Mouse (Mus musculus): ENCODE data around the gene Nectin2. TPM values are rescaled to one million over a fixed set of nuclear protein-coding genes. Genes with fewer than 3 reads are reported as not detected.

Nectin2 gene
- polyA plus RNA-seq, 1 experiment from 2014 or later: 49.1 TPM

DNA sequence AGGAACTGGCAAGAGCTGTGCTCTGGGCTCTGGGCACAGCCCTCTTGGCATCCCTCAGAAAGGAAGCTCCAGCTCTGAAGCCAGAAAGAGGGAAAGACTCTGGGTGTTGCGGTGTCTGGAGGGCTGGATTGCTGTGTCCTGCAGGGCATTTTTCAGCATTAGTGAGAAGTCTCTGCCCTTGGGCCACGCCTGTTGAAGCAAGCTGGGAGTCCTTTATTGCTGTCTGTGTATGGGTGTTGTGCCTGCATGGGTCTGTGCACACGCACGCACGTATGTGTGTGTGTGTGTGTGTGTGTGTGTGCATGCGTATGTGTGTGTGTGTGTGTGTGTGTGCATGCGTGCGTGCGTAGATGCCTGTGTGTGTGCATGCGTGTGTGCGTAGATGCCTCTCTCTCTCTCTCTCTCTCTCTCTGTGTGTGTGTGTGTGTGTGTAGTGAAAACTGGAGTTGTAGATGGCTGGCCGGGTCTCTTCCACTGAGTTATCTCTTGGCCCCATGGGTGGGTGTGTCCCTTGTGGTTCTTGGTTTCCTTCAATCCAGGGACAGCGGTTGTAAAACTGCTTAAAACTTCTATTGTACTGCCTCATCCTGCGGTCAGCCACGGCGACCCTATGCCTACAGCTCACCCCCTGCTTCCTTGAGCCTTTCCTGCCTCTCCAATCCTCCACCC lies 13.8 kb downstream of the Nectin2 start:
- Histone ChIP-seq H3K9ac (no peak overlapping the region), H3K27me3 (no peaks in the 10 kb centered on the region), H3K4me2 (no peak overlapping the region), H3K4me3 (no peak overlapping the region), H3K36me3 (peaks cover 72% of the 10 kb centered on the region), H3K27ac (no peak overlapping the region), H3K4me1 (replicated peaks) (peaks cover 1% of the 10 kb centered on the region; the same call in 1 of the 2 replicates), H3K9me3 (no peaks in the 10 kb centered on the region)
- WGBS: 93% methylated on average over 16 of the region's 16 CpGs
- no peak for ATAC-seq (ENCODE audit: low FRiP score)

DNA sequence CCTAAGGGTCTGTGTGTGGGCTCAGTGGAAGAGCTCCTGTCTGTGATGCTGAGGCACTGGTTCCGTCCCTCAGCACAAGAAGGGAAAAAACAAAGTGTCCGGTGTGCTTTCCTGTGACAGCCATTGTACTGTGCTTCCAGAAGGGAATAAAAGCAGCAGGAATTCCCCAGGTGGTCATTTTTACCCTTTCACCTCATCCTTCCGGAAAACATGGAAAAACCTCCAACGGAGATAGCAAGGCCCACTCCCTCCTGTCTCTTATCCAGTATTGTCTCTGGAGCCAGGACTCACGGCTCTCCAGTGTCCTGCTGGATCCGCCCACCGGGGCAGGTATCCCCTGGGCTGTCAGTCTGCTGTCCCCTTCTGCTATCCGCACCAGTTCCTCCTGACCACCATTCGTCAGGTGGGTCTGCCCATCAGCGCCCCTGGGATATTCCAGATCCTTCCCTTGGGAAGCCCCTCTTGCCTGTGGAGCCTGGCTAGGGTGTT lies 16.1 kb downstream of the Nectin2 start:
- H3K27me3 ChIP-seq: no peaks in the 10 kb centered on the region
- ATAC-seq (ENCODE audit: low FRiP score): no peak
- 91% methylated on average over 10 of the region's 10 CpGs for WGBS
- no peaks in the 10 kb centered on the region for H3K9me3 ChIP-seq
- peaks cover 87% of the 10 kb centered on the region for H3K36me3 ChIP-seq
- H3K4me3 ChIP-seq: no peak overlapping the region
- no peaks in the 10 kb centered on the region for H3K4me1 ChIP-seq (replicated peaks)
- no peak overlapping the region for H3K4me2 ChIP-seq
- H3K9ac ChIP-seq: peak overlapping the region; percentile 24; the same call in 1 of the 2 replicates
- no peak overlapping the region for H3K27ac ChIP-seq

DNA sequence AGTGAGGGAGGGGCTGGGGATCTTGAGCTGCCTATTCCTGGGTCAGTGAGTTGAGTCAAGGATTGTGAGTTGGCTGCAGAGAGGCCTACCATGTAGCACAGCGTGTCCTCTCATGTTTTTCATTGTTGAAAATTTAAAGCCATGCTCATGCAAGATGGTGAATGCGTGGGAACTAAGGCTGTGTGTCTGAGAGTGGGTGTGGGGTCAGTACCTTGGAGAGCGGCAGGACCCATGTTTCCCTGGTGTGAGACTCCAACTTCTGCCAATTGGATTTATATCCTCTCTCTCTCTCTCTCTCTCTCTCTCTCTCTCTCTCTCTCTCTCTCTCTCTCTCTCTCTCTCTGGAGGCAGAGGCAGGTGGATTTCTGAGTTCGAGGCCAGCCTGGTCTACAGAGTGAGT lies 23.7 kb downstream of the Nectin2 start:
- no peak for ATAC-seq (ENCODE audit: low FRiP score)
- Histone ChIP-seq H3K4me1 (replicated peaks) (no peaks in the 10 kb centered on the region), H3K4me3 (no peak overlapping the region), H3K27me3 (no peaks in the 10 kb centered on the region), H3K9ac (no peak overlapping the region), H3K36me3 (peaks cover 96% of the 10 kb centered on the region), H3K27ac (no peak overlapping the region), H3K4me2 (no peak overlapping the region), H3K9me3 (no peaks in the 10 kb centered on the region; the same call in 1 of the 2 replicates)
- 92% methylated on average over 4 of the region's 4 CpGs for WGBS

DNA sequence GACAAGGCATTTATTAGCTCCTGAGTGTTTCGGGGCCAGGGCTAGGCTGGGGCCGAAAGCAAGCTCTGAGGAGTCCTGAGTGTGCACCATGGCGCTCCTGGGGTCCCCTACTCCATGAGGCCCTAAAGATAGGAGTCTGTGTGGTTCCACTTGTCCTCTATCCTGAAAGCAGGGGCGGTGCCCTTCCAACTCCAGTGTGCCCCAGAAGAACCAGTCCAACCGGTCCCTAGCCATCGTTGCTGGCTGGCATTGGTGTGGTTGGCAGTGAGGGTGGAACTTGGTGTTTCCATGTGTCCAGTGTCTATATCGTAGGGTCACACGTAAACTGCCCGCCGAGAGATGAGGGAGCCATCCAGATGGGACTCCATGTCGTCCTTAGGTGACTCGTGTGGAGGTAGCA lies 26.1 kb downstream of the Nectin2 start:
- WGBS: 96% methylated on average over 12 of the region's 12 CpGs
- no peak for ATAC-seq (ENCODE audit: low FRiP score)
- no peaks in the 10 kb centered on the region for H3K27me3 ChIP-seq
- H3K4me1 ChIP-seq (replicated peaks): no peaks in the 10 kb centered on the region
- H3K9ac ChIP-seq: no peak overlapping the region
- no peak overlapping the region for H3K4me3 ChIP-seq
- no peak overlapping the region for H3K27ac ChIP-seq
- peaks cover 6% of the 10 kb centered on the region for H3K9me3 ChIP-seq
- H3K4me2 ChIP-seq: no peak overlapping the region
- H3K36me3 ChIP-seq: peaks cover 93% of the 10 kb centered on the region

DNA sequence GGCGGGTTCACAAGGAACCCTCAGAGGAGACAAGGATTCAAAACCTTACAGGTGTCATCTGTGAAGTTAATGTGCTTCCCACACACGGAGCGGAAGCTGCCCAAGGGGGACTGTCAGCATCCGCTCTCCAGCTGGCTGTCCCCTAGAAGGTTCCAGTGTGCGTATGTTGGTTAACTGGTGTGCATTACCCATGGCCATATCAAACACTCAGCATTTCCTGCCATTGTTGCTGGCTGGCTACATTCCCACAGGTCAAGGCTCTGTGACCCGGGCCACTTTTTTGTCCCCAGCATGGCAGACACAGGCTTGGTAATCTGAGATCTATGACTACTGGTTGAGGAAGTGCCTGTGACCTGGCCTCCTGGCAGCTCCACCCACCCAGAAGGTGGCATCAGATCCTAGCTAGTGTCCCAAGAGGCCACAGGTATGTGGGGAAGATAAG lies 27.5 kb downstream of the Nectin2 start:
- H3K9ac ChIP-seq: no peak overlapping the region
- no peaks in the 10 kb centered on the region for H3K4me1 ChIP-seq (replicated peaks)
- H3K27me3 ChIP-seq: no peaks in the 10 kb centered on the region
- WGBS: 91% methylated on average over 6 of the region's 6 CpGs
- no peak for ATAC-seq (ENCODE audit: low FRiP score)
- H3K9me3 ChIP-seq: peaks cover 6% of the 10 kb centered on the region
- peaks cover 85% of the 10 kb centered on the region for H3K36me3 ChIP-seq
- H3K27ac ChIP-seq: no peak overlapping the region
- H3K4me3 ChIP-seq: no peak overlapping the region
- no peak overlapping the region for H3K4me2 ChIP-seq

DNA sequence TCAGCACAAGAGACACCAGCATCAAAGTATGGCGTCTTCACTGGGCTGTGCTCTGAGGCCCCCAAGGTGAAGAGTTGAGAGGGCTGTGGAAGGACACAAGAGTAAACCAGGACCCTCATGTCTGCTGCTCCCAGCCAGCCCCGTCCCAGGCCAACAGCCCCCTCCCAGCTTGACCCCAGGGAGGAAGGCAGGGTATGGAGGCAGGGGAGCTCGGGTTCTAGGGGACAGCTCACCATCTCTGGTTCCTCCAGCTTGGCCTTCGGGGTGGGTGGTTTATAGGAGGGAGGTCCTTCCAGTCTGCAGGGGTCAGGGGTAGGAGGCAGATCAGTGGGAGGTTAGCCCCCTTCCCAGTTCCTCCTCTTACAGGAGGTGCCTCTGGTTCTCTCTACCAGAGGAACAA lies 31.1 kb downstream of the Nectin2 start:
- H3K4me1 ChIP-seq (replicated peaks): peaks cover 16% of the 10 kb centered on the region
- peaks cover 6% of the 10 kb centered on the region for H3K9me3 ChIP-seq
- no peaks in the 10 kb centered on the region for H3K27me3 ChIP-seq
- H3K36me3 ChIP-seq: peaks cover 51% of the 10 kb centered on the region
- no peak overlapping the region for H3K27ac ChIP-seq
- WGBS: 98% methylated on average over 4 of the region's 4 CpGs
- no peak overlapping the region for H3K4me3 ChIP-seq
- no peak overlapping the region for H3K9ac ChIP-seq
- no peak for ATAC-seq (ENCODE audit: low FRiP score)
- no peak overlapping the region for H3K4me2 ChIP-seq

DNA sequence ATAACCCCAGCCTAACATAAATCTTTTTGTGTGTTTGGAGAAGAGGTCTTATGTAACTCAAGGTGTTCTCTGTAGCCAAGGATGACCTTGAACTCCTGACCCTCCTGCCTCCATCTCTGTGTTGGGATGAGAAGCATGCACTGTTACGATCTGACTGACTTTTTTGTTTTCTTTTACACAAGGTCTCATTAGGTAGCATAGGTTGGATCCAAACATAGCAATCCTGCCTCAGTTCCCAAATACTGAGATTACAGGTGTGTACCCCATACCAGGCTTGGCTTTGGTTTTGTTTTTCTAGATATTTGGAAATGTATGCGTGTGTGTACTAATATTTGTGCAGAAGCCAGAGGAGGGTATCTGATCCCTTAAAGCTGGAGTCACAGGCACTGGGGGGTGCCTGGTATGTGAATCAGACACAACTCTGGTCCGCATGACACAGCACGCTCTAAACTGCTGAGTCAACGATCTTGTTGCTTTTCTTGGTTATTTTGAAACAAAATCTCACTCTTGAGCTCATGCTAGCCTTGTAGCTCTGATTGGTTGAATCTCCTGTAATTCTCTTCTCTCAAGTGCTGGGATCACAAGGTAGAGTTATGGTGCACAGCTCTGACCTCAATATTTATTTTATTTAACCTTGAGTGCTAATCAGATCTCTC lies 31.9 kb downstream of the Nectin2 start:
- Histone ChIP-seq H3K9ac (no peak overlapping the region), H3K4me2 (no peak overlapping the region), H3K27me3 (no peaks in the 10 kb centered on the region), H3K4me1 (replicated peaks) (peaks cover 24% of the 10 kb centered on the region), H3K9me3 (peaks cover 6% of the 10 kb centered on the region), H3K36me3 (peaks cover 46% of the 10 kb centered on the region), H3K27ac (no peak overlapping the region), H3K4me3 (no peak overlapping the region)
- WGBS: 94% methylated on average over 5 of the region's 5 CpGs
- ATAC-seq (ENCODE audit: low FRiP score): no peak

DNA sequence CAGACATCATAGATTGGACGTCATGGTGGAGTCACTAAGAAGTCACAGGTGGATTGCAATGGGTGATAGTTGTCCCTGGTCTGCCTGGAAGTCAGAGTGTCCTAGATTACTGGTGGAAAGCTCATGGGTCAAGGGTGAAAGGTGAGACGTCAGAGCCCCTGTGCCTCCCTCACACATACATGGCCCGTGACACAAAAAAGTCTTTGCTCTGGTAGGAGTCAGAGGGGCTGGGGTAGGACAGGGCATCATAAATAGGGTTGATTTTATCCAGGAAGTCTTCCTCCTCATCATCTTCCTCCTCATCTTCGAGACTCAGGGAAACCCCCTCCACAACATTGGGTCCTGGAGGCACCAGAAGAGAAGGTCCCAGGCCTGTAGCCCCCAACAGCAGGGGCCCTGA lies 32.9 kb downstream of the Nectin2 start:
- H3K27me3 ChIP-seq: no peaks in the 10 kb centered on the region
- H3K4me3 ChIP-seq: no peak overlapping the region
- H3K4me2 ChIP-seq: no peak overlapping the region
- no peak for ATAC-seq (ENCODE audit: low FRiP score)
- H3K36me3 ChIP-seq: peaks cover 44% of the 10 kb centered on the region
- H3K4me1 ChIP-seq (replicated peaks): peaks cover 26% of the 10 kb centered on the region
- WGBS: 92% methylated on average over 4 of the region's 4 CpGs
- no peak overlapping the region for H3K9ac ChIP-seq
- peak overlapping the region; percentile 93; the same call in 1 of the 2 replicates for H3K27ac ChIP-seq
- peaks cover 6% of the 10 kb centered on the region for H3K9me3 ChIP-seq

DNA sequence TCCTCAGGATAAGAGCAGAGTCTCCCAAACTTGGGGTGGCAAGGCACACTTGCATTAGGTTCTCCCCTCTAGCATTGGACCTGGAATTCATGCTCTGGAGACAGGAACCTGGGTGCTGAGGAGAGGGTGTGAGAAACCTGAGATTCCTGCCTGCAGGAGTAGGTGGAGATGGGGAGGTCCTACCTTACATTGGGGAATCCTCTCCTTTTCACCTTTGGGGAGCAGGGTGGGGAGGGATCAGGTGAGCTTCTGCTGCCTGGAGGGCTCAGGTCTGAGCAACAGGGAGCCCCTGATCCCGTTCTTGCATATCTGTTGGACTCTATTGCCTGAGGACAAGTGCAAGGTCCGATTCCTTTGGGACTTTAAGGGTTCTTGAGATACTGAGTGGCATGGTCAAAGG lies 33.5 kb downstream of the Nectin2 start:
- Histone ChIP-seq H3K9ac (peak overlapping the region; percentile 70), H3K27me3 (no peaks in the 10 kb centered on the region), H3K36me3 (peaks cover 46% of the 10 kb centered on the region), H3K27ac (peak overlapping the region; percentile 93), H3K9me3 (peaks cover 6% of the 10 kb centered on the region), H3K4me3 (peak overlapping the region; percentile 39; the same call in 1 of the 2 replicates), H3K4me2 (peak overlapping the region; percentile 60), H3K4me1 (replicated peaks) (peaks cover 26% of the 10 kb centered on the region)
- no peak for ATAC-seq (ENCODE audit: low FRiP score)
- WGBS: 93% methylated on average over 2 of the region's 2 CpGs

DNA sequence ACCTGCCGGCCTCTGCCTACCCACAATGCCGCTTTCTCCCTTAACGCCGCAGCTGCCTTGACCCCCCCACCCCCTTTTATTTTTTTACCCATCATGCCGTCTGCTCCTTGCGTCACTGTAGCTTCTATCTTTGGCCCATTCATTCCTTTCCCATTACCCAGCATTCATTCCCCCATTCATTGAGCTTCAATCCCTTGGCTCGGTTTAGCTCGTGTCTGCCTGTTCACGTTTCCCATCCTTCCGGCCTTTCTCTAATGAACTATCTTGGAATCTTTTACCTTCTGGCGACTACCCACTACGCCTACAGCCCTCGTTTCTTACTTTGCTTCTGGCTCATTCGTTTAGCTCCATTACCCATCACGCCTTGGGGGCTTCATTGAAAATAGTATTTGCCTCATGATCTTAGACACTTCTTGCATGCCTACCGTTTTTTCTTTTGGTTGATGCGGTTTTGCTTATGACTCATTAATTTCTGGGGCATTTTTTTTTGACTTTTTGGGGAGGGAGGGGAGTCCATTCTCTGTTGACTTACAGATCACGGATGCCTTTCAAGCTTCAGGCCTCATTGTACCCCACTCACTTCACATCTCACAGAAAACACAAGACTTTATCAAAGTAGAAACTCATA lies 34.1 kb downstream of the Nectin2 start:
- ATAC-seq (ENCODE audit: low FRiP score): no peak
- peaks cover 46% of the 10 kb centered on the region for H3K36me3 ChIP-seq
- H3K9me3 ChIP-seq: peaks cover 2% of the 10 kb centered on the region
- peaks cover 26% of the 10 kb centered on the region for H3K4me1 ChIP-seq (replicated peaks)
- peak overlapping the region; percentile 93 for H3K27ac ChIP-seq
- WGBS: 6% methylated on average over 18 of the region's 18 CpGs
- peak overlapping the region; percentile 60 for H3K4me2 ChIP-seq
- H3K9ac ChIP-seq: peak overlapping the region; percentile 70
- H3K27me3 ChIP-seq: no peaks in the 10 kb centered on the region
- H3K4me3 ChIP-seq: peak overlapping the region; percentile 39

DNA sequence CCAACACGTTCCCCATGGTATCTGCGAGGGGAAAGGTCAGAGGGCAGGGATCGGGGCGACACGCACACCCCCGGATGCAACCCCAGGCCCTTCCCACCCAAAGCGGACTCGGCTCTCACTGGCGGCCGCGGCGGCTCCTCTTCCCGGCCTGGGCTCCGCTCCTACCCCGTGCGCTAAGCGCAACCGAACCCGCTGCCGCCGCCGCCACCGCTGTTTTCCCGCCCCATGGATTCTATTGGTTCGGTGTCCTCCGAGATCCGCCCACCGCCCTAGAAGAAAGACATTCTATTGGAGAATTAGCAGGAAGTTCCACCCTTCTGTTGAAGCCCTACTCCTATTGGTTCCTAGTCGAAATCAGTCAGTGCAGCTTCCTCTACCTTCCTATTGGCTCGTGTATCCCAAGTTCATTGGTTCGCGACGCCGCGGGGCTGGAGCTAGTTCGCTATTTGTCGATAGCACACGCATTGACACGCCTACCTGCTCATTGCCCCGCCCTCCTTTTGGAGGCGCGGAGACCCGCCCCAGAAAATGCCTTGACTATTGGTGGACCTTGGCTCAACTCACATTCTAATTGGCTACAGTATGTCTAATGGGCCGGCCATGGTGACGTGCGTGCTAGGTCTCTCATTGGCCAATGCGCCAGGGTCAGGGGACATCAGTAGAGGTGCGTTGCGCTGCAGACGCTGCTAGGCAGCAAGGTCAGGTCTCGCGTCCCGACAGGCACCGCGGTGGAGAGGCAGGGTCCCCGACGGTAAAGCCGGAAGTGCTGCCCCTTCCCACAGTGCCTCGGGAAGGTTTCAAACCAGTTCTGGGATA lies 34.8 kb downstream of the Nectin2 start, which contains the start of gene Tomm40:
Tomm40 (minus strand) TSS at position 200 of the 816 bp plus-strand sequence.
- WGBS: under 1% methylated on average over 59 of the region's 59 CpGs
- peak; percentile 99 for ATAC-seq (ENCODE audit: low FRiP score)
- H3K4me3 ChIP-seq: peak within 1 kb of the TSS; percentile 97
- peak within 1 kb of the TSS; percentile 93 for H3K27ac ChIP-seq
- peak within 1 kb of the TSS; percentile 98 for H3K9ac ChIP-seq
- no peaks in the 10 kb centered on the region for H3K9me3 ChIP-seq
- peak within 1 kb of the TSS; percentile 98 for H3K4me2 ChIP-seq
- no peaks in the 10 kb centered on the region for H3K27me3 ChIP-seq
- peaks cover 44% of the 10 kb centered on the region for H3K36me3 ChIP-seq
- peaks cover 26% of the 10 kb centered on the region for H3K4me1 ChIP-seq (replicated peaks)

Data from hindbrain, embryonic 13.5 days (tissue).